Mouse (Mus musculus) G1E (cell line): ENCODE measurements at regions not wholly inside any gene's neighbourhood (a gene's known extent, or its start where the extent isn't known, plus 50 kb on each side); places are given as distances from the start of the nearest gene placed in this dataset.
A peak's percentile ranks its signal among the peaks of the same experiment; 100 is the strongest.

Experiments used
- ATAC-seq: 2 replicates; pipeline ENCODE4 v1.8.0; 2016; ENCODE audit warnings: mild to moderate bottlenecking; ENCODE audit not compliant: insufficient number of reproducible peaks, poor library complexity, low FRiP score, severe bottlenecking; ENCODE audit errors: extremely low read depth
- DNase-seq: peaks from one replicate; pipeline ENCODE4 v3.0.0; 2012; ENCODE audit warnings: low spot score
- H3K27me3 ChIP-seq: 2 replicates; pipeline ENCODE4 v1.6.1; 2012; ENCODE audit warnings: mild to moderate bottlenecking, low read length, inconsistent platforms; ENCODE audit not compliant: insufficient read depth
- H3K36me3 ChIP-seq: replicated peaks from 2 replicates; pipeline ENCODE3; 2012; ENCODE audit warnings: mild to moderate bottlenecking, inconsistent platforms
- H3K4me1 ChIP-seq: 2 replicates; pipeline ENCODE4 v1.6.1; 2012; ENCODE audit warnings: low read depth, low read length, inconsistent platforms, mixed read lengths; ENCODE audit not compliant: insufficient read depth
- H3K4me3 ChIP-seq: 2 replicates; pipeline ENCODE4 v1.5.1; 2012; ENCODE audit warnings: low read depth, mild to moderate bottlenecking, inconsistent platforms, low read length, moderate library complexity, mixed read lengths
- H3K9me3 ChIP-seq: replicated peaks from 2 replicates; pipeline ENCODE4 v1.6.1; 2012; ENCODE audit warnings: inconsistent platforms
- CTCF ChIP-seq: IDR thresholded peaks from 2 replicates; pipeline ENCODE4 v1.5.1; 2012; ENCODE audit warnings: low read depth, low read length, inconsistent platforms, mixed read lengths
- GATA1 ChIP-seq: IDR thresholded peaks from 2 replicates; pipeline ENCODE4 v1.6.1; 2012; ENCODE audit warnings: borderline replicate concordance, low read length, inconsistent platforms, mixed read lengths
- GATA2 ChIP-seq: IDR thresholded peaks from 2 replicates; pipeline ENCODE4 v1.6.1; 2012; ENCODE audit warnings: low read depth, low read length, inconsistent platforms, borderline replicate concordance
- POLR2AphosphoS5 ChIP-seq: IDR thresholded peaks from 2 replicates; pipeline ENCODE4 v1.6.1; 2012; ENCODE audit warnings: low read depth, low read length, inconsistent platforms; ENCODE audit not compliant: insufficient replicate concordance
- TAL1 ChIP-seq: conservative IDR thresholded peaks from 2 replicates; pipeline ENCODE4 v1.6.1; 2012; ENCODE audit warnings: low read depth, low read length, inconsistent platforms, mixed read lengths

DNA sequence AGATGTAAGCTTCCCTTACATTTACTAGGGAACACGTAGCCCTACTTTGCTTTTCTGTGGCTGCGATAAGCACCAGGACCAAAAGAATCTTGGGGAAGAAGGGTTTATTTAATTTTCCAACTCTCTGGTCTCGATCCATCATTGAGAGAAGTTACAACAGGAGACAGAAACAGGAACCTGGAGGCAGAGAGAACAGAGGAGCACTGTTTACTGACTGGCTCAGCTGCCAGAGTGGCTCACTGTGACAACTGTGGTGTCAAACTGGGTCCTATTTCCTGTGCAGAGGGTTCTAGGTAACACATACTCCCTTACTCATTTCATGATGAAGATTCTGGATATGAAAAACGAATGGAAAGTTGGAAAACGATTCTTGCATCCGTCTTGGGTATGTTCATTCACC lies 125.7 kb upstream of the Meis1 start:
- ATAC-seq: no peak
- no peaks in the 10 kb centered on the region for H3K9me3 ChIP-seq
- no peak for TF ChIP-seq TAL1
- TF ChIP-seq GATA1: no peak
- TF ChIP-seq CTCF: no peak
- no peak for TF ChIP-seq GATA2
- no peak for TF ChIP-seq POLR2AphosphoS5
- no peak overlapping the region for H3K4me3 ChIP-seq
- no peaks in the 10 kb centered on the region for H3K36me3 ChIP-seq
- peaks cover 15% of the 10 kb centered on the region for H3K4me1 ChIP-seq
- DNase-seq: no peak
- H3K27me3 ChIP-seq: no peaks in the 10 kb centered on the region

DNA sequence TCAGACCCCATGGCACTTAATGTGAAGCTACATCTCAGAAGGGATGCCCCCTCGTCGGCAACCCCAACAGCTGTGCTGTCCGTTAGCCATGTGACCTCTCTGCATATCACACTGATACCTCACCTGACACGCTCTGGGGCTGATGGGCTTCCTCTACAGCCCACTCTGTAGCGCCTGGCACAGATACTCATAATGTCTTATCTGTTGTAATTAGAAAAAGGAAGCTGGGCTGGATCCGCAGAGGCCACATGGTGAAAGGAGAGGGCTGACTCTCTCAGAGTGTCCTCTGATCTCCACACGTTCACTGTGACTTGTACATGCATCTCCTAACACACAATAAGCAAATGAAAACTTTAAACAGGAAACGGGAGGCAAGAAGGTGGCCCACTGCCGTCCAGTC lies 126.5 kb upstream of the Meis1 start:
- ATAC-seq (no peak), DNase-seq (peak; percentile 2)
- no peak for TF ChIP-seq POLR2AphosphoS5
- TF ChIP-seq TAL1: no peak
- TF ChIP-seq CTCF: no peak
- no peak for TF ChIP-seq GATA2
- no peak for TF ChIP-seq GATA1
- H3K4me3 ChIP-seq: no peak overlapping the region
- no peaks in the 10 kb centered on the region; the same call in 1 of the 2 replicates for H3K27me3 ChIP-seq
- H3K4me1 ChIP-seq: peaks cover 17% of the 10 kb centered on the region
- no peaks in the 10 kb centered on the region for H3K9me3 ChIP-seq
- H3K36me3 ChIP-seq: no peaks in the 10 kb centered on the region

DNA sequence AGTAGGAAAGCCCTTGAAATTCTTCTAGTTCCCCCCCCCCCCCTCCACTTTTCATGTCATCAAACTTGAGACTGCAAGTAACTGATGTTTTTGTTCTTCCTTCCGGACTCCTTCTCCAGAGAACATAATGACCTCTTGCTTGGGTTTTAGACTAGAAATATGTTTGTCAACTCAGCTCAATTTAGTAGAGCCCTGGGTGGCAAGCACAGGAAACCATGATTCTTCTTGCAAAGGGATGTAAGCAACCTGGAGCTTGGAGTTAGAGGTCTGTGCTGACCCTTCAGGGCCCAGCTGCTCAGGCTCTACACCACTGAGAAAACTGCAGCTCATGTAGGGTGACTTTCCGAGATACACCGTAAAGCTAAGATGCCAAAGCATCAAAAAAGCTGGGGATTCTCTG lies 127.2 kb upstream of the Meis1 start:
- DNase-seq: no peak
- H3K36me3 ChIP-seq: no peaks in the 10 kb centered on the region
- no peaks in the 10 kb centered on the region for H3K9me3 ChIP-seq
- H3K4me3 ChIP-seq: no peak overlapping the region
- TF ChIP-seq GATA1: no peak
- TF ChIP-seq POLR2AphosphoS5: no peak
- no peak for TF ChIP-seq CTCF
- TF ChIP-seq TAL1: no peak
- TF ChIP-seq GATA2: no peak
- ATAC-seq: no peak
- H3K4me1 ChIP-seq: peaks cover 17% of the 10 kb centered on the region
- no peaks in the 10 kb centered on the region; the same call in 1 of the 2 replicates for H3K27me3 ChIP-seq

GRCm38 (mm10) chr11:19151026-19151425 lies 132.2 kb upstream of the Meis1 start:
- H3K9me3 ChIP-seq: no peaks in the 10 kb centered on the region

DNA sequence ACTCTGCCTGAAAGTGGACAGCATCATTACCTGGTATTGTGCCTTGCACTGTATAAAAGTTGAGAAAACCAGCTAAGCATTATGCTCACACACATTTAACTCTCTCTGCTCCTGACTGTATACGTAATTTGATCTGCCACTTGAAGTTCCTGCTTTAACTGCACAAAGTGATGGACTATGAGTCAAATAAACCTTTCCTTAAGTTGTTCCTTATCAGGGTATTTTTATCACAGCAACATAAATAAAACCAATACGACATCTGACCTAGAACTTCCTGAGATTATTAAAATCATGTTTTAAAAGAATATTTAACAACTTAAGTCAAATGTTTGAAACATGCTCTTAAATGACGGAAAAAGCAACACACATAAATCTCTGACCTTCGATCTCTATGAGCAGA lies 134.9 kb upstream of the Meis1 start:
- no peak for TF ChIP-seq TAL1
- TF ChIP-seq GATA1: no peak
- TF ChIP-seq CTCF: no peak
- no peak for TF ChIP-seq POLR2AphosphoS5
- TF ChIP-seq GATA2: no peak
- ATAC-seq (no peak), DNase-seq (no peak)
- no peaks in the 10 kb centered on the region for H3K9me3 ChIP-seq
- H3K36me3 ChIP-seq: no peaks in the 10 kb centered on the region
- no peak overlapping the region for H3K4me3 ChIP-seq
- H3K27me3 ChIP-seq: no peaks in the 10 kb centered on the region; the same call in 1 of the 2 replicates
- H3K4me1 ChIP-seq: peaks cover 45% of the 10 kb centered on the region

More at GRCm38 (mm10) chr11:19151026-19151425, 132.2 kb upstream of the Meis1 start:
- H3K27me3 ChIP-seq: no peaks in the 10 kb centered on the region; the same call in 1 of the 2 replicates
- no peak for DNase-seq
- H3K4me1 ChIP-seq: peaks cover 28% of the 10 kb centered on the region
- no peaks in the 10 kb centered on the region for H3K36me3 ChIP-seq
- ATAC-seq: no peak
- H3K4me3 ChIP-seq: no peak overlapping the region
- no peak for TF ChIP-seq TAL1
- no peak for TF ChIP-seq POLR2AphosphoS5

DNA sequence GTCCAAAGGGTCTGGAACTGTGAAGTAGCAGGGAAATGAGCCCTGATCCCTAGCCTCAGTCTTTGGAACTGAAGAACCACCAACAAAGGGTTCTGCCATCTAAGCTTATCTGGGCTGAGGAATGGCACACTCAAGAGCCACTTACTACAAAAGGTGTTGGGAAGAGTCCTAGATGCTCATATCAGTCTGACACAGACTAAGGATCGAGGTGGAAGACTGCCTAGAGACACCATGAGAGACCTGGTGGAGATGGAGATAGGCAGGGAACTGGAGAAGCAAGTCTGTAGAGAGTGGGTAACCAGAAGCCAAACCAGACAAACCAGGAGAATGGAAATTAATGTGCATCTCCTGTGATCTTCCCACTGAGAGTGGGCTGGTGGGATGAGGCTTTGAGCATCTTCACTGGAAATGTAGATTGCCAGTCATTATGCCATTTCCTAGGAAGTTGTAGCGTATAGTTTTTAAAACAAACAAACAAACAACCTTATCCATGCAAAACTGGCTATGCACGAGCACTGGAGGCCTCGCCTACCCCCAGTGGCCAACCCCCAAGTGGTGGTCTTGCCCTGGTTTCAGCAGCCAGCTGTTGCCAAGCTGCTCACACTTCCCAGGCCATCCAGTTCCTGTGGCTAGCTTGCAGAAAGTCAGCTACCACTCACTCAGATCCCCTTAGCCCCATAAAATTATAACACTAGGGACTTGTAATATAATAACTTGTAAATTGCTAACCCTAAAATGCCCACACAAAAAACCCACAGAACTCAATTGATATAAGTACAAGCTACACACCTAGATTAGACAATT lies 136.2 kb upstream of the Meis1 start:
- ATAC-seq (no peak), DNase-seq (no peak)
- H3K4me1 ChIP-seq: peaks cover 49% of the 10 kb centered on the region
- H3K36me3 ChIP-seq: no peaks in the 10 kb centered on the region
- no peaks in the 10 kb centered on the region for H3K9me3 ChIP-seq
- peak overlapping the region; percentile 65; the same call in 1 of the 2 replicates for H3K4me3 ChIP-seq
- TF ChIP-seq GATA2 (no peak), TAL1 (peak; percentile 26; the same call in 1 of the 2 replicates), CTCF (no peak), GATA1 (no peak)
- no peaks in the 10 kb centered on the region for H3K27me3 ChIP-seq
